Mouse (Mus musculus): Measurements from ENCODE around the gene Lasp1. TPM values are rescaled to one million over a fixed set of nuclear protein-coding genes. Genes with fewer than 3 reads are reported as not detected.

Gene Lasp1
- total and polyA plus RNA-seq, 3 experiments = 28.2 to 31.6 (median 31.1) TPM

DNA sequence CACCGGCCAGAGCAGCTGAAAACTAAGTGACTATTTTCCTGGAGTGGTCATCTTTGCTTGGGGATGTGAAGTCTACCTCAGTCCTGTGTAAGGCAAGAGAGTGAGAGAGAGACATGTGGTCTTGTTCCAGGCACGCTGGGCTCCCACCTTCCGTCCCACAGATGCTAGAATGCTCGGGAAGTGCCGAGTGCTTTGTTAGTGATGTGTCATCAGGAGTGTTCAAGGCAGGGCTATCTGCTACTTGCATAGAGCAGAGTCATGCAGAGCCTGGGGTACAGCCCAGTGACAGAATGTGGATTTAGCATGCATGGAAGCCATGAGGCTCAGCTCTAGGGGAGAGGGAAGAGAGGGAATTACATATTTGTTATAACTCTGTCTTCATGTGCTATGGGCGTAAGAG, 28.9 kb downstream of the Lasp1 start:
- Histone ChIP-seq H3K4me1 (ENCODE audit: control insufficient read depth, insufficient read depth, low read length) (peaks cover 35% of the 10 kb centered on the region), H3K27ac (no peak overlapping the region), H3K36me3 (ENCODE audit: control insufficient read depth, insufficient read depth, low read length) (peaks cover 5% of the 10 kb centered on the region), H3K9ac (ENCODE audit: low read depth, low read length) (no peak overlapping the region), H3K4me3 (no peak overlapping the region), H3K79me2 (replicated peaks; ENCODE audit: control insufficient read depth, insufficient read depth, low read length) (no peaks in the 10 kb centered on the region; the same call in 1 of the 2 replicates), H3K27me3 (ENCODE audit: control insufficient read depth, insufficient read depth, low read length) (no peaks in the 10 kb centered on the region)
- DNase-seq = no peak
- intact Hi-C loops (cut with DNase I) = no loop called here
- 63% methylated on average over 6 of the region's 6 CpGs for WGBS
- TF ChIP-seq POLR2A (IDR thresholded peaks at IDR 0.05; ENCODE audit: insufficient read depth, low read depth, low read length) (no peak), EP300 (IDR thresholded peaks at IDR 0.05; ENCODE audit: insufficient read depth, low read depth, low read length) (no peak), CTCF (IDR thresholded peaks at IDR 0.05) (no peak)

DNA sequence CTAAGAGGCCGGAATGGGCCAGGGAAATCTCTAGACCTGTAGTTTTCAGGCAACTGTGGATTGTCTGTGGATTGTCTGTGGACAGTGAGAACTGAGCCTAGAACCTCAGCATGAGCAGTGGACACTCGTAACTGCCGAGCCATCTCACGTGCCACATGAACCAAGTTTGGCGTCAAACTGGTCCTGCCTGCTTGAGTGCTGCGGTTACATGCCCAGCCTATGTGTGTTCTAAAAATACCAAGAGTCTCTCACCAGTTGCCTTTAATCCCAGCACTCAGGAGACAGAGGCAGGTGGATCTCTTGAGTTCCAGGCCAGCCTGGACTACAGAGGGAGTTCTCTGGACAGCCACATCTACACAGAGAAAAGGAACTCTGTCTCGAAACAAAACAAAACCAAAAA, 30.6 kb downstream of the Lasp1 start:
- H3K9ac ChIP-seq (ENCODE audit: low read depth, low read length) = no peak overlapping the region
- no peak overlapping the region for H3K4me3 ChIP-seq
- DNase-seq = no peak
- TF ChIP-seq CTCF (IDR thresholded peaks at IDR 0.05) = no peak
- TF ChIP-seq EP300 (IDR thresholded peaks at IDR 0.05; ENCODE audit: insufficient read depth, low read depth, low read length) = no peak
- no peak for TF ChIP-seq POLR2A (IDR thresholded peaks at IDR 0.05; ENCODE audit: insufficient read depth, low read depth, low read length)
- H3K27ac ChIP-seq = no peak overlapping the region; the same call in 1 of the 2 replicates
- no peaks in the 10 kb centered on the region for H3K79me2 ChIP-seq (replicated peaks; ENCODE audit: control insufficient read depth, insufficient read depth, low read length)
- 79% methylated on average over 7 of the region's 7 CpGs for WGBS
- intact Hi-C loops (cut with DNase I) = no loop called here
- H3K4me1 ChIP-seq (ENCODE audit: control insufficient read depth, insufficient read depth, low read length) = peaks cover 24% of the 10 kb centered on the region
- no peaks in the 10 kb centered on the region for H3K27me3 ChIP-seq (ENCODE audit: control insufficient read depth, insufficient read depth, low read length)
- H3K36me3 ChIP-seq (ENCODE audit: control insufficient read depth, insufficient read depth, low read length) = no peaks in the 10 kb centered on the region; the same call in 1 of the 2 replicates

DNA sequence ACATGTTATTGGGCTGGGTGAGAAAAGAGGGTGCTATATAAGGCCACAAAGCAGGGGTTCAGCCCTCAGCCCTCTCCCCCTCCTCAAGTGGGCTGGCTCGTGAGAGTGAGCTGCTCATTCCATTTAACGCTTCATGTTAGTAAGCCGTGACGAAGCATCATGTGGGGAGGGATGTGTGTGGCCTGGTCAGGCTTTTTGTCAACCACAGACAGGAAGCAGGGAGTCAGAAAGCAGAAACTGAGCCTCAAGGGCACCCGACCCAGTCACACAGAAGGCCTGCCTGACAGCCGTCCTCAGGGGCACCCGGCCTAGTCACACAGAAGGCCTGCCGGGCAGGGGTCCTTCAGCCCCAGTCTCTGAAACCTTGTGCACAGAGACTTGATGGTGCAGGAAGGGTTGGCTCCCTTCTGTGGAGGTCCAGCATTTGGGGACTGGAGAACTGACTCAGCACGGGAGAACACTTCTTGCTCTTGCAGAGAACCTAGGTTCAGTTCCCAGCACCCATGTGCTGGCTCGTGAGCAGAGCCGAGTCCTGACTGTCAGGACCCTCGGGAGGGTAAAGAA, 31.2 kb downstream of the Lasp1 start:
- H3K9ac ChIP-seq (ENCODE audit: low read depth, low read length) = no peak overlapping the region
- H3K27ac ChIP-seq = peak overlapping the region; percentile 10
- H3K27me3 ChIP-seq (ENCODE audit: control insufficient read depth, insufficient read depth, low read length) = no peaks in the 10 kb centered on the region
- TF ChIP-seq POLR2A (IDR thresholded peaks at IDR 0.05; ENCODE audit: insufficient read depth, low read depth, low read length) (no peak), EP300 (IDR thresholded peaks at IDR 0.05; ENCODE audit: insufficient read depth, low read depth, low read length) (no peak), CTCF (IDR thresholded peaks at IDR 0.05) (no peak)
- no peaks in the 10 kb centered on the region for H3K36me3 ChIP-seq (ENCODE audit: control insufficient read depth, insufficient read depth, low read length)
- intact Hi-C loops (cut with DNase I) = no loop called here
- WGBS = 70% methylated on average over 12 of the region's 12 CpGs
- H3K79me2 ChIP-seq (replicated peaks; ENCODE audit: control insufficient read depth, insufficient read depth, low read length) = no peaks in the 10 kb centered on the region
- peak; percentile 37 to 48 for DNase-seq
- peaks cover 21% of the 10 kb centered on the region for H3K4me1 ChIP-seq (ENCODE audit: control insufficient read depth, insufficient read depth, low read length)
- no peak overlapping the region for H3K4me3 ChIP-seq

DNA sequence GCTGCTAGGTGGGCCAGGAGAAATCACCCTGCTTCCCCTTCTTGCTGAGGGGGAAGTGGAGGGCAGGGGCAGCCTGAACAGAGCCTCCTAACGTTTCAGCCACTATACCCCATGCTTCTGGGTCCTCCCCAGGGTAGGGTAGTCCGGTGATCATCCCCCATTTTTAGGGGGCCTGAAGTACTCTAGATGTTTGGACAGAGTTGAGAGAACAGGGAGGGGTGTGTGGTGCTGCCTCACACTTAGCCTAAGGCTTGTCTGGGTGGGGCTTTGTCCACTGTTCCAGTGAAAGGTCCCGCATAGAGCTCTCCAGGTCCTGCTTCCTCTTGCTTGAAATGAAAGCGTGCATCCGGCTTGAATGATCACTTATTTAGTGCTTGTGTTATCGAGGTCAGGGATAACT, 31.7 kb downstream of the Lasp1 start:
- intact Hi-C loops (cut with DNase I) = no loop called here
- no peaks in the 10 kb centered on the region for H3K36me3 ChIP-seq (ENCODE audit: control insufficient read depth, insufficient read depth, low read length)
- no peak for DNase-seq
- no peak overlapping the region for H3K9ac ChIP-seq (ENCODE audit: low read depth, low read length)
- 56% methylated on average over 6 of the region's 6 CpGs for WGBS
- peaks cover 19% of the 10 kb centered on the region for H3K4me1 ChIP-seq (ENCODE audit: control insufficient read depth, insufficient read depth, low read length)
- peak overlapping the region; percentile 10 for H3K27ac ChIP-seq
- TF ChIP-seq CTCF (IDR thresholded peaks at IDR 0.05) = no peak
- no peak for TF ChIP-seq POLR2A (IDR thresholded peaks at IDR 0.05; ENCODE audit: insufficient read depth, low read depth, low read length)
- no peak for TF ChIP-seq EP300 (IDR thresholded peaks at IDR 0.05; ENCODE audit: insufficient read depth, low read depth, low read length)
- H3K27me3 ChIP-seq (ENCODE audit: control insufficient read depth, insufficient read depth, low read length) = no peaks in the 10 kb centered on the region
- H3K79me2 ChIP-seq (replicated peaks; ENCODE audit: control insufficient read depth, insufficient read depth, low read length) = no peaks in the 10 kb centered on the region
- no peak overlapping the region for H3K4me3 ChIP-seq

DNA sequence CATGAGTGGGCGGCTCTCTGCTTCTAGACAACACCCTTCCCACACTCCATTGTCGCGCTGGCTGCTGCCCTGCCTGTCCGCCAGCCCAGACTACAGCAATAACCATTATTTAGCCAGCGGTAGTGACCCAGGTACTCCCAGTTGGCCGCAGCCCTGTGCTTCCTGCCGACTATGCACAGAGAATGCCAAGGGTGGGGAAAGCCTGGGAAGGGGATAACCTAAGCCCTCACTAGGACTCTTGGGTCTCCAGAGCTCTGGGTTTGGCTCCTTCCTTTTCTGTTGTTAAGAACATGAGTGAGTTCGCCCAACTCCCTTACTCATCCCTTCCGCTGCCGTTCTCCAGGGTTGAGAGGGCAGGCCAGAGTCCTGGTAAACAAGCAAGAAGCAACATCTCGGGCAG, 33.2 kb downstream of the Lasp1 start:
- H3K36me3 ChIP-seq (ENCODE audit: control insufficient read depth, insufficient read depth, low read length) = no peaks in the 10 kb centered on the region
- DNase-seq = peak; percentile 56 to 62
- 0 out of 2 replicates have a peak, but pooled peaks have one; percentile 5 for TF ChIP-seq EP300 (IDR thresholded peaks at IDR 0.05; ENCODE audit: insufficient read depth, low read depth, low read length)
- TF ChIP-seq POLR2A (IDR thresholded peaks at IDR 0.05; ENCODE audit: insufficient read depth, low read depth, low read length) = 0 out of 2 replicates have a peak, but pooled peaks have one; percentile 11
- no peak for TF ChIP-seq CTCF (IDR thresholded peaks at IDR 0.05)
- peak overlapping the region; percentile 73 for H3K27ac ChIP-seq
- H3K79me2 ChIP-seq (replicated peaks; ENCODE audit: control insufficient read depth, insufficient read depth, low read length) = no peaks in the 10 kb centered on the region
- no peak overlapping the region for H3K4me3 ChIP-seq
- 36% methylated on average over 11 of the region's 11 CpGs for WGBS
- intact Hi-C loops (cut with DNase I) = no loop called here
- H3K9ac ChIP-seq (ENCODE audit: low read depth, low read length) = no peak overlapping the region
- no peaks in the 10 kb centered on the region for H3K27me3 ChIP-seq (ENCODE audit: control insufficient read depth, insufficient read depth, low read length)
- H3K4me1 ChIP-seq (ENCODE audit: control insufficient read depth, insufficient read depth, low read length) = peaks cover 20% of the 10 kb centered on the region

DNA sequence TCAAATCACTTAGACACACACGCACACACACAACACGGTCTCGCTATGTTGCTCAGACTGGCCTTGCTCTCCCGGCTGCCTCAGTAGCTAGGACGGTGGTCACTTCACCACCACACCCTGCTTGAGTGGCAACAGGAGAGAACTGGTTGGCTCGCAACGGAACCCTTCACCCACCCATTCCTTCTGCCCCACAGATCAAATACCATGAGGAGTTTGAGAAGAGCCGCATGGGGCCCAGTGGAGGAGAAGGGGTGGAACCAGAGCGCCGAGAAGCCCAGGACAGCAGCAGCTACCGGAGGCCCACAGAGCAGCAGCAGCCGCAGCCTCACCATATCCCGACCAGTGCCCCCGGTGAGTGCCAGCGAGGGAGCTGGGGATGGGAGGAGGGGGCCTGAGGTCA, 34.6 kb downstream of the Lasp1 start:
- Histone ChIP-seq H3K4me1 (ENCODE audit: control insufficient read depth, insufficient read depth, low read length) (peaks cover 20% of the 10 kb centered on the region), H3K79me2 (replicated peaks; ENCODE audit: control insufficient read depth, insufficient read depth, low read length) (no peaks in the 10 kb centered on the region), H3K27me3 (ENCODE audit: control insufficient read depth, insufficient read depth, low read length) (no peaks in the 10 kb centered on the region), H3K27ac (no peak overlapping the region), H3K36me3 (ENCODE audit: control insufficient read depth, insufficient read depth, low read length) (no peaks in the 10 kb centered on the region), H3K9ac (ENCODE audit: low read depth, low read length) (no peak overlapping the region), H3K4me3 (no peak overlapping the region)
- DNase-seq = no peak
- 94% methylated on average over 15 of the region's 15 CpGs for WGBS
- intact Hi-C loops (cut with DNase I) = no loop called here
- TF ChIP-seq CTCF (IDR thresholded peaks at IDR 0.05) (no peak), POLR2A (IDR thresholded peaks at IDR 0.05; ENCODE audit: insufficient read depth, low read depth, low read length) (no peak), EP300 (IDR thresholded peaks at IDR 0.05; ENCODE audit: insufficient read depth, low read depth, low read length) (no peak)
